Mouse (Mus musculus) forebrain, embryonic 13.5 days (tissue): ENCODE measurements around the gene Wdr46. TPM values are rescaled to one million over a fixed set of nuclear protein-coding genes. Genes with fewer than 3 reads are reported as not detected.

Experiments used
- ATAC-seq: fragments of 200-750 bp; cut with Nextera tagmentation; 2 replicates; pipeline ENCODE4 v1.8.0; 2017
- H3K27ac ChIP-seq: fragments of 300-500 bp; sonication (generic); 2 replicates; pipeline ENCODE4 v1.5.1; 2015; ENCODE audit warnings: inconsistent platforms, mild to moderate bottlenecking, moderate library complexity
- H3K27me3 ChIP-seq: fragments of 300-500 bp; sonication (generic); 2 replicates; pipeline ENCODE4 v1.6.1; 2015; ENCODE audit warnings: mild to moderate bottlenecking, inconsistent platforms
- H3K36me3 ChIP-seq: fragments of 300-500 bp; sonication (generic); 2 replicates; pipeline ENCODE4 v1.6.1; 2015; ENCODE audit warnings: mild to moderate bottlenecking, inconsistent platforms; ENCODE audit not compliant: poor library complexity, severe bottlenecking
- H3K4me1 ChIP-seq: fragments of 300-500 bp; sonication (generic); 2 replicates; pipeline ENCODE4 v1.6.1; 2015; ENCODE audit warnings: inconsistent platforms
- H3K4me2 ChIP-seq: fragments of 300-500 bp; sonication (generic); 2 replicates; pipeline ENCODE4 v1.6.1; 2015; ENCODE audit warnings: inconsistent platforms, mild to moderate bottlenecking, moderate library complexity
- H3K4me3 ChIP-seq: fragments of 300-500 bp; sonication (generic); 2 replicates; pipeline ENCODE4 v1.5.1; 2015; ENCODE audit warnings: mild to moderate bottlenecking, inconsistent platforms
- H3K9ac ChIP-seq: fragments of 300-500 bp; sonication (generic); 2 replicates; pipeline ENCODE4 v1.6.1; 2015; ENCODE audit warnings: mild to moderate bottlenecking, inconsistent platforms
- H3K9me3 ChIP-seq: fragments of 300-500 bp; sonication (generic); replicated peaks from 2 replicates; pipeline ENCODE4 v1.6.1; 2016; ENCODE audit warnings: inconsistent platforms
- WGBS: fragments of 180-500 bp; shearing (Covaris S2); methylation state at CpG from one replicate; pipeline ENCODE4 v1.1.7; 2015; 5-methylcytosine and 5-hydroxymethylcytosine counted together
- polyA plus RNA-seq: library from polyadenylated mRNA; unstranded; fragments of >200 nt; fragmentation: Nextera tagmentation; extraction: Ambion mirVana; gene quantifications from 2 replicates; pipeline ENCODE4 v1.2.1, GENCODE M21; 2015

Wdr46 gene
- polyA plus RNA-seq, 1 experiment from 2014 or later, result 28.4 TPM

GRCm38 (mm10) chr17:33924577-33925283 lies 15.7 kb upstream of the Wdr46 start:
- Histone ChIP-seq H3K4me1 (peaks cover 28% of the 10 kb centered on the region), H3K27ac (no peak overlapping the region), H3K9me3 (no peaks in the 10 kb centered on the region), H3K4me2 (no peak overlapping the region), H3K4me3 (no peak overlapping the region), H3K27me3 (no peaks in the 10 kb centered on the region), H3K9ac (no peak overlapping the region), H3K36me3 (peaks cover 13% of the 10 kb centered on the region; the same call in 1 of the 2 replicates)
- no peak for ATAC-seq
- WGBS, result 88% methylated on average over 10 of the region's 10 CpGs

GRCm38 (mm10) chr17:33925406-33926116 lies 14.9 kb upstream of the Wdr46 start:
- H3K36me3 ChIP-seq, result peaks cover 13% of the 10 kb centered on the region; the same call in 1 of the 2 replicates
- peaks cover 25% of the 10 kb centered on the region for H3K4me1 ChIP-seq
- no peak overlapping the region for H3K27ac ChIP-seq
- no peak overlapping the region for H3K9ac ChIP-seq
- no peaks in the 10 kb centered on the region for H3K27me3 ChIP-seq
- no peak overlapping the region for H3K4me2 ChIP-seq
- 81% methylated on average over 21 of the region's 21 CpGs for WGBS
- no peaks in the 10 kb centered on the region for H3K9me3 ChIP-seq
- ATAC-seq, result no peak
- no peak overlapping the region for H3K4me3 ChIP-seq

- Histone ChIP-seq H3K4me1 (peaks cover 27% of the 10 kb centered on the region), H3K27me3 (0 out of 2 replicates have a peak, but pooled peaks cover under 1% of the 10 kb centered on the region), H3K4me2 (no peak overlapping the region), H3K27ac (no peak overlapping the region), H3K9ac (no peak overlapping the region), H3K9me3 (no peaks in the 10 kb centered on the region), H3K4me3 (no peak overlapping the region), H3K36me3 (peaks cover 13% of the 10 kb centered on the region; the same call in 1 of the 2 replicates)
- ATAC-seq, result no peak
- 71% methylated on average over 17 of the region's 17 CpGs for WGBS
Observed at GRCm38 (mm10) chr17:33926207-33926932, 14.1 kb upstream of the Wdr46 start.

- H3K27ac ChIP-seq, result no peak overlapping the region
- H3K36me3 ChIP-seq, result peaks cover 29% of the 10 kb centered on the region
- no peak for ATAC-seq
- H3K4me3 ChIP-seq, result peak overlapping the region; percentile 87
- no peaks in the 10 kb centered on the region for H3K9me3 ChIP-seq
- 0 out of 2 replicates have a peak, but pooled peaks cover 2% of the 10 kb centered on the region for H3K27me3 ChIP-seq
- H3K4me1 ChIP-seq, result peaks cover 29% of the 10 kb centered on the region
- H3K4me2 ChIP-seq, result peak overlapping the region; percentile 99
- peak overlapping the region; percentile 94 for H3K9ac ChIP-seq
- 65% methylated on average over 21 of the region's 21 CpGs for WGBS
Observed at GRCm38 (mm10) chr17:33928251-33928947, 12.1 kb upstream of the Wdr46 start.

GRCm38 (mm10) chr17:33929371-33930279 lies 10.8 kb upstream of the Wdr46 start, which contains the start of gene Rgl2:
Rgl2 (plus strand) TSS chr17:33929543.
- peak; percentile 91 for ATAC-seq
- peak within 1 kb of the TSS; percentile 87 for H3K4me3 ChIP-seq
- H3K27me3 ChIP-seq, result 0 out of 2 replicates have a peak, but pooled peaks cover 2% of the 10 kb centered on the region
- H3K9ac ChIP-seq, result peak within 1 kb of the TSS; percentile 94
- H3K4me2 ChIP-seq, result peak within 1 kb of the TSS; percentile 99
- H3K36me3 ChIP-seq, result peaks cover 40% of the 10 kb centered on the region
- peak within 1 kb of the TSS; percentile 95 for H3K27ac ChIP-seq
- H3K9me3 ChIP-seq, result no peaks in the 10 kb centered on the region
- H3K4me1 ChIP-seq, result peaks cover 29% of the 10 kb centered on the region
- WGBS, result under 1% methylated on average over 73 of the region's 80 CpGs

- ATAC-seq, result no peak
- WGBS, result under 1% methylated on average over 30 of the region's 45 CpGs
- peak overlapping the region; percentile 99 for H3K4me2 ChIP-seq
- H3K27me3 ChIP-seq, result 0 out of 2 replicates have a peak, but pooled peaks cover 2% of the 10 kb centered on the region
- peaks cover 29% of the 10 kb centered on the region for H3K4me1 ChIP-seq
- peak overlapping the region; percentile 94 for H3K9ac ChIP-seq
- H3K4me3 ChIP-seq, result peak overlapping the region; percentile 87
- H3K27ac ChIP-seq, result peak overlapping the region; percentile 95
- H3K36me3 ChIP-seq, result peaks cover 49% of the 10 kb centered on the region
- no peaks in the 10 kb centered on the region for H3K9me3 ChIP-seq
Observed at GRCm38 (mm10) chr17:33930280-33931158, 9.9 kb upstream of the Wdr46 start.

- Histone ChIP-seq H3K27ac (no peak overlapping the region), H3K4me1 (peaks cover 29% of the 10 kb centered on the region), H3K4me2 (peak overlapping the region; percentile 99), H3K27me3 (0 out of 2 replicates have a peak, but pooled peaks cover 2% of the 10 kb centered on the region), H3K36me3 (peaks cover 51% of the 10 kb centered on the region), H3K9me3 (no peaks in the 10 kb centered on the region), H3K9ac (peak overlapping the region; percentile 94), H3K4me3 (peak overlapping the region; percentile 87)
- ATAC-seq, result no peak
- 36% methylated on average over 15 of the region's 18 CpGs for WGBS
Observed at GRCm38 (mm10) chr17:33931159-33931866, 9.1 kb upstream of the Wdr46 start.

GRCm38 (mm10) chr17:33931947-33932346 lies 8.5 kb upstream of the Wdr46 start:
- Histone ChIP-seq H3K4me1 (peaks cover 29% of the 10 kb centered on the region), H3K27ac (no peak overlapping the region), H3K9ac (no peak overlapping the region), H3K4me2 (no peak overlapping the region), H3K4me3 (no peak overlapping the region), H3K27me3 (0 out of 2 replicates have a peak, but pooled peaks cover 2% of the 10 kb centered on the region), H3K36me3 (peaks cover 54% of the 10 kb centered on the region), H3K9me3 (no peaks in the 10 kb centered on the region)
- no peak for ATAC-seq
- WGBS, result 91% methylated on average over 11 of the region's 11 CpGs

- H3K27me3 ChIP-seq, result 0 out of 2 replicates have a peak, but pooled peaks cover 2% of the 10 kb centered on the region
- no peak overlapping the region for H3K4me3 ChIP-seq
- H3K36me3 ChIP-seq, result peaks cover 59% of the 10 kb centered on the region
- H3K9me3 ChIP-seq, result no peaks in the 10 kb centered on the region
- WGBS, result 88% methylated on average over 14 of the region's 14 CpGs
- H3K27ac ChIP-seq, result no peak overlapping the region
- no peak overlapping the region for H3K4me2 ChIP-seq
- no peak for ATAC-seq
- H3K9ac ChIP-seq, result no peak overlapping the region
- H3K4me1 ChIP-seq, result peaks cover 29% of the 10 kb centered on the region
Observed at GRCm38 (mm10) chr17:33932448-33932847, 8.0 kb upstream of the Wdr46 start.
